Mouse (Mus musculus): ENCODE data around the gene Lmtk3. TPM values are rescaled to one million over a fixed set of nuclear protein-coding genes. Genes with fewer than 3 reads are reported as not detected.
A peak's percentile ranks its signal among the peaks of the same experiment; 100 is the strongest.

The Lmtk3 gene
- polyA plus RNA-seq, 1 experiment from 2014 or later = 0.08 TPM

- 1% methylated on average over 36 of the region's 42 CpGs for WGBS
- Histone ChIP-seq H3K4me2 (replicated peaks; ENCODE audit: low read depth) (peak overlapping the region; percentile 67), H3K4me1 (replicated peaks; ENCODE audit: control insufficient read depth, insufficient read depth, low read length) (peaks cover 12% of the 10 kb centered on the region; the same call in 1 of the 2 replicates), H3K27ac (ENCODE audit: low read depth, low read length) (no peak overlapping the region), H3K9me3 (ENCODE audit: control insufficient read depth) (no peaks in the 10 kb centered on the region), H3K9ac (ENCODE audit: low read depth, low read length) (peak overlapping the region; percentile 26; the same call in 1 of the 2 replicates), H3K4me3 (ENCODE audit: low read depth, low read length) (peak overlapping the region; percentile 36), H3K27me3 (replicated peaks; ENCODE audit: control insufficient read depth, insufficient read depth, low read length) (peaks cover 32% of the 10 kb centered on the region), H3K36me3 (ENCODE audit: control insufficient read depth, insufficient read depth) (no peaks in the 10 kb centered on the region; the same call in 1 of the 2 replicates)
- ATAC-seq = no peak
- peak; percentile 19; the same call in 1 of the 2 replicates for TF ChIP-seq CTCF (IDR thresholded peaks at IDR 0.05; ENCODE audit: low read depth)
These were observed 2.0 kb downstream of the Lmtk3 start for GRCm38 (mm10) chr7:45785388-45786135.

DNA sequence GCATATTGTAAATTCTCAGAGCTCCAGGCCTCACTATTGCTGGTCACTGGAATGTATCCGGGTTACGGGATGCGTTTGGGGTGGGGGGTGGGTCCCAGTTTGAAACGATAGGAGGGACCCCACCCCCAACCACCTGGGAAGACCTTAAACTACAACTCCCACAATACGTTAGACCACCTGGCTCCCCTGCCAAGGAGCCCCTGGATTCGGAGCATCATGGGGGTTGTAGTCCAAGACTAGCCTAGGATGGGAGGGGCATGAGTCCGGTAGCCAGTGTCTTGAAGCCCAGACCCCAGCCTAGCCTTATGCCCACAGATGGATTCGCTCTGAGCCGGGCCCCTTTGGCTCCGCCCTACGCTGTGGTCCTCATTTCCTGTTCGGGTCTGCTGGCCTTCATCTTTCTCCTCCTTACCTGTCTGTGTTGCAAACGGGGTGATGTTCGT lies 2.6 kb downstream of the Lmtk3 start:
- peak overlapping the region; percentile 67 for H3K4me2 ChIP-seq (replicated peaks; ENCODE audit: low read depth)
- 2% methylated on average over 14 of the region's 14 CpGs for WGBS
- ATAC-seq = no peak
- no peak for TF ChIP-seq CTCF (IDR thresholded peaks at IDR 0.05; ENCODE audit: low read depth)
- H3K27ac ChIP-seq (ENCODE audit: low read depth, low read length) = no peak overlapping the region
- peak overlapping the region; percentile 36 for H3K4me3 ChIP-seq (ENCODE audit: low read depth, low read length)
- H3K27me3 ChIP-seq (replicated peaks; ENCODE audit: control insufficient read depth, insufficient read depth, low read length) = peaks cover 32% of the 10 kb centered on the region
- no peak overlapping the region for H3K9ac ChIP-seq (ENCODE audit: low read depth, low read length)
- peaks cover 12% of the 10 kb centered on the region; the same call in 1 of the 2 replicates for H3K4me1 ChIP-seq (replicated peaks; ENCODE audit: control insufficient read depth, insufficient read depth, low read length)
- H3K9me3 ChIP-seq (ENCODE audit: control insufficient read depth) = no peaks in the 10 kb centered on the region
- H3K36me3 ChIP-seq (ENCODE audit: control insufficient read depth, insufficient read depth) = no peaks in the 10 kb centered on the region; the same call in 1 of the 2 replicates

DNA sequence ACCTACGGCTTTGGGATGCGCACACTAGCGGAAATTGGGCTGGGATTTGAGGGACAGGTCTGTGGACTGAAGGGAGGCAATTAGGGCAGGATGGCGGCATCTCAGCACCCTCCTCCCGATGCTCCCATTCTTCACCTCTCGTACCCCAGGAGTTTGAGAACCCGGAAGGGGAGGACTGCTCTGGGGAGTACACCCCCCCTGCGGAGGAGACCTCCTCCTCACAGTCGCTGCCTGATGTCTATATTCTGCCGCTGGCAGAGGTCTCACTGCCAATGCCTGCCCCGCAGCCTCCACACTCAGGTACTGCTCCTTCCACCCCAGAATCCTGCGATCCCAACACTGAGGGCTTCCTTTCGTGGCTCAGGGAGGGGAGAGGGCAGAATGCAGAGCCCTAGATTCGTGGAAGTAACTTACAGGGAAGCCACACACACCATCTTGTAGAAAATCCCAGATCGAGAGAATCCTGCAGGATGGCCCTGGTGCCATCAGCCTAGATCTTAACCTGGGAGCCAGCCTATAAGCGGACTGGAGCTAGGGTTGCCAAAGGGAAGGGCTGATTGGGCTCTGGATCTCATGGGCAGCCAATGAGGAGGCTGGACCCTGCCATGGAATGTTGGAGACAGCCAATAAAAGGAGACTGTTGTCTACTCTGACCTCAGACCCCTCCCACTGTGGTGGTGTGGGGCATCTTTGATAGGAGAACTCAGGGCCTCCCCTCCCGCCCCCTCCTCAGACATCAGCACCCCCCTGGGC lies 3.3 kb downstream of the Lmtk3 start:
- H3K9me3 ChIP-seq (ENCODE audit: control insufficient read depth) = no peaks in the 10 kb centered on the region
- no peak for TF ChIP-seq CTCF (IDR thresholded peaks at IDR 0.05; ENCODE audit: low read depth)
- H3K36me3 ChIP-seq (ENCODE audit: control insufficient read depth, insufficient read depth) = no peaks in the 10 kb centered on the region; the same call in 1 of the 2 replicates
- ATAC-seq = no peak
- H3K4me3 ChIP-seq (ENCODE audit: low read depth, low read length) = 0 out of 2 replicates have a peak overlapping the region, but pooled peaks have one; percentile 4
- peaks cover 32% of the 10 kb centered on the region for H3K27me3 ChIP-seq (replicated peaks; ENCODE audit: control insufficient read depth, insufficient read depth, low read length)
- WGBS = 19% methylated on average over 17 of the region's 17 CpGs
- peak overlapping the region; percentile 67 for H3K4me2 ChIP-seq (replicated peaks; ENCODE audit: low read depth)
- no peak overlapping the region for H3K9ac ChIP-seq (ENCODE audit: low read depth, low read length)
- H3K27ac ChIP-seq (ENCODE audit: low read depth, low read length) = no peak overlapping the region
- H3K4me1 ChIP-seq (replicated peaks; ENCODE audit: control insufficient read depth, insufficient read depth, low read length) = peaks cover 12% of the 10 kb centered on the region; the same call in 1 of the 2 replicates

- no peak for TF ChIP-seq CTCF (IDR thresholded peaks at IDR 0.05; ENCODE audit: low read depth)
- 80% methylated on average over 22 of the region's 22 CpGs for WGBS
- peaks cover 12% of the 10 kb centered on the region; the same call in 1 of the 2 replicates for H3K4me1 ChIP-seq (replicated peaks; ENCODE audit: control insufficient read depth, insufficient read depth, low read length)
- H3K9me3 ChIP-seq (ENCODE audit: control insufficient read depth) = no peaks in the 10 kb centered on the region
- H3K36me3 ChIP-seq (ENCODE audit: control insufficient read depth, insufficient read depth) = no peaks in the 10 kb centered on the region; the same call in 1 of the 2 replicates
- no peak overlapping the region for H3K27ac ChIP-seq (ENCODE audit: low read depth, low read length)
- no peak overlapping the region for H3K9ac ChIP-seq (ENCODE audit: low read depth, low read length)
- H3K27me3 ChIP-seq (replicated peaks; ENCODE audit: control insufficient read depth, insufficient read depth, low read length) = peaks cover 32% of the 10 kb centered on the region
- no peak for ATAC-seq
- H3K4me3 ChIP-seq (ENCODE audit: low read depth, low read length) = no peak overlapping the region
- no peak overlapping the region for H3K4me2 ChIP-seq (replicated peaks; ENCODE audit: low read depth)
These were observed 4.1 kb downstream of the Lmtk3 start for GRCm38 (mm10) chr7:45787642-45788041.

DNA sequence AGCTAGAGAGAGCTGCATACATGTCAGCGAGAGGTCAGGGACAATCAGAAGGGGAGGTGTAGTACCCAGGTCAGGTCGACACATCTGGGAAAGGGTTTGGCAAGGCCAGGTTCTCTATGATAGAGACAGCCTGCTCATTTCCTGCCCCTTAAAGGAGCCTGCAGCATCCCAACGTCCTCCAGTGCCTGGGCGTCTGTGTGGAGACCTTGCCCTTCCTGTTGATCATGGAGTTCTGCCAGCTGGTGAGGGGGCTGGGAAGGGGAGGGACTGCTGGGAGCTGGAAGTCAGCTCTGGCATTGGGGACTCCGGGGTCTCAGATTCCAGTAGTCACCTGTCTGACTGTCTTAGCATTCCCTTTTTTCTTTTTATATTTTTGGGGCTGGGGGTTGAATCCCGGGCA lies 7.2 kb downstream of the Lmtk3 start:
- Histone ChIP-seq H3K4me2 (replicated peaks; ENCODE audit: low read depth) (no peak overlapping the region), H3K27ac (ENCODE audit: low read depth, low read length) (no peak overlapping the region), H3K4me1 (replicated peaks; ENCODE audit: control insufficient read depth, insufficient read depth, low read length) (peaks cover 3% of the 10 kb centered on the region; the same call in 1 of the 2 replicates), H3K9me3 (ENCODE audit: control insufficient read depth) (no peaks in the 10 kb centered on the region), H3K36me3 (ENCODE audit: control insufficient read depth, insufficient read depth) (no peaks in the 10 kb centered on the region), H3K27me3 (replicated peaks; ENCODE audit: control insufficient read depth, insufficient read depth, low read length) (peaks cover 15% of the 10 kb centered on the region; the same call in 1 of the 2 replicates), H3K4me3 (ENCODE audit: low read depth, low read length) (no peak overlapping the region), H3K9ac (ENCODE audit: low read depth, low read length) (no peak overlapping the region)
- WGBS = 57% methylated on average over 6 of the region's 6 CpGs
- TF ChIP-seq CTCF (IDR thresholded peaks at IDR 0.05; ENCODE audit: low read depth) = no peak
- no peak for ATAC-seq

Data from intestine, postnatal 0 days (tissue).